Mouse (Mus musculus): ENCODE measurements at regions not wholly inside any gene's neighbourhood (a gene's known extent, or its start where the extent isn't known, plus 50 kb on each side); places are given as distances from the start of the nearest gene placed in this dataset.

- no peak overlapping the region for H3K4me2 ChIP-seq (ENCODE audit: low read depth, low read length)
- no peak for ATAC-seq (ENCODE audit: insufficient read depth, low read depth)
- H3K4me1 ChIP-seq (ENCODE audit: control insufficient read depth, insufficient read depth): no peaks in the 10 kb centered on the region
- H3K27ac ChIP-seq (ENCODE audit: low read depth): no peak overlapping the region
- H3K9me3 ChIP-seq (replicated peaks; ENCODE audit: control insufficient read depth, low read length): no peaks in the 10 kb centered on the region
- TF ChIP-seq CTCF (IDR thresholded peaks at IDR 0.05; ENCODE audit: low read depth) (no peak), EP300 (IDR thresholded peaks at IDR 0.05; ENCODE audit: low read depth) (no peak)
- no peaks in the 10 kb centered on the region for H3K36me3 ChIP-seq (replicated peaks; ENCODE audit: control insufficient read depth, insufficient read depth, low read length)
- H3K9ac ChIP-seq (replicated peaks; ENCODE audit: low read depth, low read length): no peak overlapping the region
- H3K4me3 ChIP-seq (ENCODE audit: low read depth, low read length): no peak overlapping the region
- DNase-seq (ENCODE audit: low spot score): no peak
- H3K27me3 ChIP-seq (ENCODE audit: control insufficient read depth, insufficient read depth, low read length): no peaks in the 10 kb centered on the region
- WGBS: 85% methylated on average over 4 of the region's 4 CpGs
These were observed 63.1 kb upstream of the S1pr3 start for GRCm38 (mm10) chr13:51345321-51345720.

- Histone ChIP-seq H3K4me1 (ENCODE audit: control insufficient read depth, insufficient read depth) (no peaks in the 10 kb centered on the region), H3K27me3 (ENCODE audit: control insufficient read depth, insufficient read depth, low read length) (no peaks in the 10 kb centered on the region), H3K27ac (ENCODE audit: low read depth) (no peak overlapping the region), H3K4me2 (ENCODE audit: low read depth, low read length) (no peak overlapping the region), H3K9me3 (replicated peaks; ENCODE audit: control insufficient read depth, low read length) (no peaks in the 10 kb centered on the region), H3K4me3 (ENCODE audit: low read depth, low read length) (no peak overlapping the region), H3K36me3 (replicated peaks; ENCODE audit: control insufficient read depth, insufficient read depth, low read length) (no peaks in the 10 kb centered on the region), H3K9ac (replicated peaks; ENCODE audit: low read depth, low read length) (no peak overlapping the region)
- DNase-seq (ENCODE audit: low spot score) (no peak), ATAC-seq (ENCODE audit: insufficient read depth, low read depth) (no peak)
- no peak for TF ChIP-seq EP300 (IDR thresholded peaks at IDR 0.05; ENCODE audit: low read depth)
- no peak for TF ChIP-seq CTCF (IDR thresholded peaks at IDR 0.05; ENCODE audit: low read depth)
- WGBS: 59% methylated on average over 8 of the region's 8 CpGs
These were observed 62.4 kb upstream of the S1pr3 start for GRCm38 (mm10) chr13:51345839-51346550.

- ATAC-seq (ENCODE audit: insufficient read depth, low read depth) (no peak), DNase-seq (ENCODE audit: low spot score) (no peak)
- H3K27me3 ChIP-seq (ENCODE audit: control insufficient read depth, insufficient read depth, low read length): no peaks in the 10 kb centered on the region
- no peak overlapping the region for H3K4me2 ChIP-seq (ENCODE audit: low read depth, low read length)
- TF ChIP-seq EP300 (IDR thresholded peaks at IDR 0.05; ENCODE audit: low read depth) (no peak), CTCF (IDR thresholded peaks at IDR 0.05; ENCODE audit: low read depth) (no peak)
- H3K4me3 ChIP-seq (ENCODE audit: low read depth, low read length): no peak overlapping the region
- no peaks in the 10 kb centered on the region for H3K9me3 ChIP-seq (replicated peaks; ENCODE audit: control insufficient read depth, low read length)
- H3K9ac ChIP-seq (replicated peaks; ENCODE audit: low read depth, low read length): no peak overlapping the region
- H3K27ac ChIP-seq (ENCODE audit: low read depth): no peak overlapping the region
- no peaks in the 10 kb centered on the region for H3K4me1 ChIP-seq (ENCODE audit: control insufficient read depth, insufficient read depth)
- 70% methylated on average over 4 of the region's 4 CpGs for WGBS
- no peaks in the 10 kb centered on the region for H3K36me3 ChIP-seq (replicated peaks; ENCODE audit: control insufficient read depth, insufficient read depth, low read length)
These were observed 59.7 kb upstream of the S1pr3 start for GRCm38 (mm10) chr13:51348707-51349106.

GRCm38 (mm10) chr13:51349818-51350551 is 58.5 kb upstream of the S1pr3 start:
- no peak overlapping the region for H3K27ac ChIP-seq (ENCODE audit: low read depth)
- no peak overlapping the region for H3K4me2 ChIP-seq (ENCODE audit: low read depth, low read length)
- 65% methylated on average over 11 of the region's 11 CpGs for WGBS
- TF ChIP-seq EP300 (IDR thresholded peaks at IDR 0.05; ENCODE audit: low read depth) (no peak), CTCF (IDR thresholded peaks at IDR 0.05; ENCODE audit: low read depth) (no peak)
- H3K27me3 ChIP-seq (ENCODE audit: control insufficient read depth, insufficient read depth, low read length): no peaks in the 10 kb centered on the region
- no peak overlapping the region for H3K9ac ChIP-seq (replicated peaks; ENCODE audit: low read depth, low read length)
- ATAC-seq (ENCODE audit: insufficient read depth, low read depth) (no peak), DNase-seq (ENCODE audit: low spot score) (no peak)
- H3K4me3 ChIP-seq (ENCODE audit: low read depth, low read length): no peak overlapping the region
- no peaks in the 10 kb centered on the region for H3K9me3 ChIP-seq (replicated peaks; ENCODE audit: control insufficient read depth, low read length)
- H3K4me1 ChIP-seq (ENCODE audit: control insufficient read depth, insufficient read depth): no peaks in the 10 kb centered on the region
- no peaks in the 10 kb centered on the region for H3K36me3 ChIP-seq (replicated peaks; ENCODE audit: control insufficient read depth, insufficient read depth, low read length)

- no peaks in the 10 kb centered on the region for H3K36me3 ChIP-seq (replicated peaks; ENCODE audit: control insufficient read depth, insufficient read depth, low read length)
- H3K4me2 ChIP-seq (ENCODE audit: low read depth, low read length): no peak overlapping the region
- H3K27me3 ChIP-seq (ENCODE audit: control insufficient read depth, insufficient read depth, low read length): no peaks in the 10 kb centered on the region
- H3K4me3 ChIP-seq (ENCODE audit: low read depth, low read length): no peak overlapping the region
- H3K9ac ChIP-seq (replicated peaks; ENCODE audit: low read depth, low read length): no peak overlapping the region
- no peaks in the 10 kb centered on the region for H3K4me1 ChIP-seq (ENCODE audit: control insufficient read depth, insufficient read depth)
- no peak for ATAC-seq (ENCODE audit: insufficient read depth, low read depth)
- no peak overlapping the region for H3K27ac ChIP-seq (ENCODE audit: low read depth)
- 83% methylated on average over 4 of the region's 4 CpGs for WGBS
- TF ChIP-seq EP300 (IDR thresholded peaks at IDR 0.05; ENCODE audit: low read depth): no peak
- TF ChIP-seq CTCF (IDR thresholded peaks at IDR 0.05; ENCODE audit: low read depth): no peak
- DNase-seq (ENCODE audit: low spot score): no peak
- no peaks in the 10 kb centered on the region for H3K9me3 ChIP-seq (replicated peaks; ENCODE audit: control insufficient read depth, low read length)
These were observed 55.6 kb upstream of the S1pr3 start for GRCm38 (mm10) chr13:51352874-51353273.
